Mouse (Mus musculus) left cerebral cortex, postnatal 4 days (tissue): ENCODE data around the gene Atp6v0d1. TPM values are rescaled to one million over a fixed set of nuclear protein-coding genes. Genes with fewer than 3 reads are reported as not detected.

ENCODE experiments used
- DNase-seq: peaks from one replicate; pipeline ENCODE4 v3.0.0-alpha.2; 2022
- intact Hi-C: fragments of 180-260 bp; cut with DNase I; formaldehyde crosslinking; loops from one replicate; pipeline ENCODE4 v1.15.1; 2025
- microRNA-seq: library from miRNA; unstranded; fragments of <30 nt; microRNA quantifications from one replicate; pipeline ENCODE4 v1.2.0, GENCODE M21; 2022
- total RNA-seq, 2 experiments: library from RNA; stranded (reverse); gene quantifications; 2 replicates each; pipeline ENCODE4 v1.2.3; 2021

Atp6v0d1 gene
- total RNA-seq, 2 experiments from 2014 or later = 255 to 260 TPM

- intact Hi-C loops = loop anchor here (10.0 kb wide), 1 partner anchor 112 kb away; no protein-coding TSS in a partner anchor
- peak; percentile 76 for DNase-seq
These were observed 89.0 kb downstream of the Atp6v0d1 start for GRCm38 (mm10) chr8:105476628-105477413.

DNA sequence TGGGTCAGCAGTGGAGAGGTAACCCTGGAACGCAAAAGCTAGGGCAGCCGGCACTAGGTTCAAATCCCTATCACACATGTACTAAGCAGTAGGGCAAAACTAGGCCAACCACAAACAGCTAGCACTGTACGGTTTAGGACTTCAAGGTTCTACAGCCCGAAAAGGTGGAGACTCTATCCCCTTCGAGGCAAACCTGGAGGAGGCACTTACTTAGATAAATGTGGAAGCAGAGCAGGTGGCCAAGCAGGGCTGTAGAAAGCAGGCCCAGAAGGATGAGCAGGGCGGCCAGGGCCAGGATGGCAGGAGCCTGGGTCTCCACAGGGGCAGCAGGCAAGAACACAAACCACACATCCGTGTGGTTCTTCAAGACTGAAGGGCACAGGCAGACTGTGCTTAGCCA is 89.7 kb downstream of the Atp6v0d1 start:
- intact Hi-C loops = loop anchor here (10.0 kb wide), 1 partner anchor 111 kb away; no protein-coding TSS in a partner anchor
- no peak for DNase-seq

- intact Hi-C loops = loop anchor here (10.0 kb wide), 1 partner anchor 111 kb away; no protein-coding TSS in a partner anchor
These were observed 90.1 kb downstream of the Atp6v0d1 start for GRCm38 (mm10) chr8:105475742-105476141.

GRCm38 (mm10) chr8:105475254-105475653 is 90.6 kb downstream of the Atp6v0d1 start:
- no peak for DNase-seq
- intact Hi-C loops = loop anchor here (10.0 kb wide), 1 partner anchor 110 kb away; no protein-coding TSS in a partner anchor

More at GRCm38 (mm10) chr8:105475742-105476141, 90.1 kb downstream of the Atp6v0d1 start:
- DNase-seq = no peak

- intact Hi-C loops = loop anchor here (10.0 kb wide), 1 partner anchor 110 kb away; no protein-coding TSS in a partner anchor
- no peak for DNase-seq
These were observed 91.2 kb downstream of the Atp6v0d1 start for GRCm38 (mm10) chr8:105474680-105475079.

Small RNA genes lying within 50 kb of the gene (microRNA-seq; reads per million reads assigned to microRNA genes)
- not detected for gene Mir1966

Other genes with a start within 250 kb of the Atp6v0d1 start
- gene Lrrc29, start 239.8 kb downstream of the Atp6v0d1 start, total RNA-seq = 1 to 10 TPM; 4.0 to 5.0 TPM
- gene Tmem208, start 239.7 kb downstream of the Atp6v0d1 start, total RNA-seq = 10 to 100 TPM; 53.7 to 58.3 TPM
- gene Fhod1, start 218.1 kb downstream of the Atp6v0d1 start, total RNA-seq = 1 to 10 TPM; 2.8 to 3.6 TPM
- 10 to 100 TPM; 32.6 to 37.0 TPM for gene Slc9a5, start 217.2 kb downstream of the Atp6v0d1 start, total RNA-seq
- 1 to 10 TPM; 5.4 to 8.3 TPM for gene Plekhg4, start 192.8 kb downstream of the Atp6v0d1 start, total RNA-seq
- not detected for gene Kctd19, start 152.5 kb downstream of the Atp6v0d1 start, total RNA-seq
- under 1 TPM; 0.40 to 0.64 TPM for gene Lrrc36, start 152.5 kb downstream of the Atp6v0d1 start, total RNA-seq
- gene Tppp3, start 94.5 kb downstream of the Atp6v0d1 start, total RNA-seq = 10 to 100 TPM; 67.5 to 67.6 TPM
- 10 to 100 TPM; 16.6 to 21.3 TPM for gene Zdhhc1, start 69.1 kb downstream of the Atp6v0d1 start, total RNA-seq
- not detected for gene Hsd11b2, start 47.3 kb downstream of the Atp6v0d1 start, total RNA-seq
- 10 to 100 TPM; 70.0 to 70.6 TPM for gene Ripor1, start 39.2 kb upstream of the Atp6v0d1 start, total RNA-seq
- 10 to 100 TPM; 80.8 to 82.2 TPM for gene Ctcf, start 70.5 kb upstream of the Atp6v0d1 start, total RNA-seq
- gene Agrp, start 71.3 kb upstream of the Atp6v0d1 start, total RNA-seq = not detected
- gene Carmil2, start 120.2 kb upstream of the Atp6v0d1 start, total RNA-seq = 10 to 100 TPM; 39.4 to 40.8 TPM
- gene Acd, start 135.1 kb upstream of the Atp6v0d1 start, total RNA-seq = 10 to 100 TPM; 55.9 to 58.9 TPM
- gene Pard6a, start 135.1 kb upstream of the Atp6v0d1 start, total RNA-seq = 10 to 100 TPM; 28.4 to 33.1 TPM
- gene 4933405L10Rik, start 141.6 kb upstream of the Atp6v0d1 start, total RNA-seq = not detected
- gene Enkd1, start 142.2 kb upstream of the Atp6v0d1 start, total RNA-seq = 10 to 100 TPM; 15.5 to 17.9 TPM
- 10 to 100 TPM; 44.4 to 49.9 TPM for gene Gfod2, start 192.6 kb upstream of the Atp6v0d1 start, total RNA-seq